ENCODE assay signal across 8 mouse cellular contexts in the genomic region with DNA sequence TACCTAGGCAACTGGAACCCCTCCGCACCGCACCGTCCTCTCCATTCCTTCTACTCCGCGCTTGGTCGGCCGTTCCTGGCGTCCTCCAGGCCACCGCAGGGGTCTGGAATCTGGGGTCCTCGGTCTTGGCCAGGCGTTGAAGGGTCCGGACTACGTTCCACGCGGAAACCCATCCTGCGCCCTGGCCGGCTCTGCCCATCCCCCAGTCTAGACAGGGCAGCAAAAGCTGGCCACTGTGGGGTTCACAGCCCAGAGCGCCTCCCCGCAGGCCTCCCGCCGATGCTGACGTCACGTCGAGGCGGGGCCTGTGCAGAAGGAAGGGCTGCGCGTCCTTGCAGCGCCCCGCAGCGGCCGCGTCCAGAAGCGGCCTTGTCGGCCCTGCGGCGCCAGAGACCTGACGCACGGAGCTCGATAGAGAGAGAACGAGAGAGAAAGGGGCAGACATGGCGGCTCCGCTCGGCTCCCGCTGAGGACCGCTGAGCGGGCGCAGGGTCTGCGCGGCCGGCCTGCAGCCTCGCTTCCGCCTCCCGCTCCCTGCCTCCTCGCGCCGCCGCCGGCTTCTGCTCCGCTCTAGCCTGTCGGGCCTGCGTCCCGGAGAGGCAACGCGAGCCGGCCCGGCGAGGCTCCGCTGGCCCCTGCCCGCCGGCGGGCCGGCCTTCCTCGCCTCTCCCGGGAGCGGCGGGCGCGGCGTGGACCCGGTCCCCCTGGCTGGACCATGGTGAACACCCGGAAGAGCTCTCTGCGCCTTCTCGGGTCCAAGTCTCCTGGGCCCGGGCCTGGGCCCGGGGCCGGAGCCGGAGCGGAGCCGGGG. TPM values are rescaled to one million over a fixed set of nuclear protein-coding genes. Genes with fewer than 3 reads are reported as not detected.
A peak's percentile ranks its signal among the peaks of the same experiment; 100 is the strongest.
DNase-seq lines count a peak whose midpoint lies in the region; ATAC-seq and TF ChIP-seq lines count a peak whose summit lies in the region.

A gene (plus strand): TSS at position 360 of the 811 bp plus-strand sequence.

- peak; percentile 83 to 88 for ATAC-seq in hematopoietic stem cell, adult 5-6 weeks (replicated peaks in 1 of 2; ENCODE audit: insufficient read depth in 1 of 2, low FRiP score in 2 of 2, low TSS enrichment in 1 of 2, low read depth in 1 of 2, poor library complexity in 2 of 2, severe bottlenecking in 2 of 2)
- peak; percentile 97 for ATAC-seq in lung, embryonic 16.5 days (ENCODE audit: low read depth)

- TF ChIP-seq EP300 in MEL (IDR thresholded peaks at IDR 0.05; ENCODE audit: low read depth in 1 of 2, low read length in 2 of 2) = no peak

- H3K4me3 ChIP-seq in MEL (ENCODE audit: control insufficient read depth in 1 of 2, insufficient read depth in 1 of 2, low read depth in 2 of 2, low read length in 2 of 2) = peak within 1 kb of the TSS; percentile 93 to 98
- peak within 1 kb of the TSS; percentile 59 for H3K4me3 ChIP-seq in cerebellum, adult 2 months (replicated peaks; ENCODE audit: insufficient read depth, low read depth, low read length)
- H3K4me3 ChIP-seq in lung, embryonic 16.5 days (ENCODE audit: low read length) = peak within 1 kb of the TSS; percentile 88

- no peaks in the 10 kb centered on the region for H3K9me3 ChIP-seq in MEL (replicated peaks; ENCODE audit: insufficient read depth, low read length)
- H3K9me3 ChIP-seq in lung, embryonic 16.5 days (ENCODE audit: control insufficient read depth, low read length) = no peaks in the 10 kb centered on the region

- H3K27ac ChIP-seq in MEL (ENCODE audit: control insufficient read depth, low read depth, low read length) = peak within 1 kb of the TSS; percentile 85
- peak within 1 kb of the TSS; percentile 93 for H3K27ac ChIP-seq in cerebellum, adult 2 months (ENCODE audit: insufficient read depth, low read length)
- H3K27ac ChIP-seq in lung, embryonic 16.5 days (ENCODE audit: low read length) = peak within 1 kb of the TSS; percentile 88

- peak within 1 kb of the TSS; percentile 98 for H3K9ac ChIP-seq in MEL (ENCODE audit: control insufficient read depth, low read depth, low read length, poor library complexity, severe bottlenecking)
- peak within 1 kb of the TSS; percentile 100 for H3K9ac ChIP-seq in lung, embryonic 16.5 days (ENCODE audit: low read length)

- peak; percentile 76 to 85 for TF ChIP-seq POLR2A in MEL (IDR thresholded peaks at IDR 0.05; ENCODE audit: control insufficient read depth in 1 of 2, insufficient read depth in 1 of 2, low read depth in 1 of 2, low read length in 2 of 2, poor library complexity in 1 of 2)
- TF ChIP-seq POLR2A in cerebellum, adult 2 months (IDR thresholded peaks at IDR 0.05; ENCODE audit: borderline replicate concordance, insufficient read depth, low read length) = peak; percentile 89

- peaks cover 0 to 14% of the 10 kb centered on the region in 2 experiments; a peak in 2 of 4 replicates for H3K36me3 ChIP-seq in MEL (ENCODE audit: control insufficient read depth in 1 of 2, insufficient read depth in 2 of 2, low read length in 2 of 2)
- H3K36me3 ChIP-seq in lung, embryonic 16.5 days (ENCODE audit: control insufficient read depth, insufficient read depth, low read length) = no peaks in the 10 kb centered on the region

- peak within 1 kb of the TSS; percentile 76 for H3K4me2 ChIP-seq in lung, embryonic 16.5 days (ENCODE audit: low read depth, low read length)

- TF ChIP-seq RAD21 in MEL (IDR thresholded peaks at IDR 0.05; ENCODE audit: low read depth, low read length) = peak; percentile 70

- peak; percentile 66 to 95 (median 95) for TF ChIP-seq CTCF in MEL (IDR thresholded peaks at IDR 0.05 in 2 of 3, conservative IDR thresholded peaks at IDR 0.05 in 1 of 3; ENCODE audit: control insufficient read depth in 1 of 3, insufficient read depth in 1 of 3, low read depth in 2 of 3, low read length in 3 of 3, poor library complexity in 1 of 3, severe bottlenecking in 1 of 3)
- TF ChIP-seq CTCF in cerebellum, adult 2 months (IDR thresholded peaks at IDR 0.05; ENCODE audit: borderline replicate concordance, insufficient read depth, low read depth, low read length) = peak; percentile 76; the same call in 1 of the 2 replicates

- WGBS in cerebellum, adult 2 months = under 1% methylated on average over 89 of the region's 89 CpGs
- under 1% methylated on average over 82 of the region's 89 CpGs for WGBS in lung, embryonic 16.5 days

- DNase-seq in MEL (ENCODE audit: low read depth, low spot score) = peak; percentile 95
- peak; percentile 98 for DNase-seq in cerebellum, adult 2 months
- peak; percentile 97 for DNase-seq in forelimb bud, embryonic 11.5 days (ENCODE audit: low read depth, low spot score)
- peak; percentile 89 for DNase-seq in layer of hippocampus, adult 9-10 months (ENCODE audit: low spot score)
- peak; percentile 96 for DNase-seq in ovary, postnatal 10 days (ENCODE audit: low spot score)
- peak; percentile 93 to 97 for DNase-seq in thymus, postnatal 10 days (ENCODE audit: low spot score in 2 of 2)

- H3K79me2 ChIP-seq in MEL (ENCODE audit: control insufficient read depth, insufficient read depth, low read length, poor library complexity) = peaks cover 36% of the 10 kb centered on the region

- H3K27me3 ChIP-seq in MEL (ENCODE audit: control insufficient read depth in 1 of 2, insufficient read depth in 2 of 2, low read length in 2 of 2) = no peaks in the 10 kb centered on the region
- H3K27me3 ChIP-seq in cerebellum, adult 2 months (ENCODE audit: control insufficient read depth, insufficient read depth, low read length) = no peaks in the 10 kb centered on the region
- H3K27me3 ChIP-seq in lung, embryonic 16.5 days (ENCODE audit: control insufficient read depth, insufficient read depth, low read depth, low read length) = no peaks in the 10 kb centered on the region

- peaks cover 6 to 10% of the 10 kb centered on the region in 2 experiments for H3K4me1 ChIP-seq in MEL (ENCODE audit: control insufficient read depth in 1 of 2, insufficient read depth in 2 of 2, low read length in 2 of 2)
- H3K4me1 ChIP-seq in cerebellum, adult 2 months (ENCODE audit: control insufficient read depth, insufficient read depth, low read length) = no peaks in the 10 kb centered on the region; the same call in 1 of the 2 replicates
- H3K4me1 ChIP-seq in lung, embryonic 16.5 days (replicated peaks; ENCODE audit: control insufficient read depth, insufficient read depth, low read length) = peaks cover 5% of the 10 kb centered on the region

TF ChIP-seq in MEL, 35 proteins besides CTCF, POLR2A, EP300 and RAD21:
- TF ChIP-seq GABPA (IDR thresholded peaks at IDR 0.05; ENCODE audit: low read depth, low read length) (no peak), MXI1 (IDR thresholded peaks at IDR 0.05; ENCODE audit: low read depth, low read length) (peak; percentile 45), MEF2A (IDR thresholded peaks at IDR 0.05; ENCODE audit: extremely low read depth, insufficient replicate concordance, low read depth, low read length, poor library complexity, severe bottlenecking) (peak; percentile 19; the same call in 1 of the 2 replicates), TCF12 (IDR thresholded peaks at IDR 0.05; ENCODE audit: low read depth, low read length) (peak; percentile 70), SMC3 (IDR thresholded peaks at IDR 0.05; ENCODE audit: low read depth, low read length) (peak; percentile 57), ZC3H11A (IDR thresholded peaks at IDR 0.05; ENCODE audit: low read depth, low read length) (peak; percentile 23; the same call in 1 of the 2 replicates), ETS1 (IDR thresholded peaks at IDR 0.05; ENCODE audit: low read depth, low read length) (peak; percentile 51), NELFE (IDR thresholded peaks at IDR 0.05; ENCODE audit: low read depth, low read length) (peak; percentile 80), HCFC1 (IDR thresholded peaks at IDR 0.05; ENCODE audit: low read depth, low read length) (peak; percentile 77), GATA1 (IDR thresholded peaks at IDR 0.05; ENCODE audit: low read depth, low read length) (no peak), E2F4 (IDR thresholded peaks at IDR 0.05; ENCODE audit: borderline replicate concordance, low read depth, low read length) (peak; percentile 46; the same call in 1 of the 2 replicates), CHD1 (IDR thresholded peaks at IDR 0.05; ENCODE audit: low read depth, low read length) (no peak), MAX (IDR thresholded peaks at IDR 0.05; ENCODE audit: low read length) (no peak), TBP (IDR thresholded peaks at IDR 0.05; ENCODE audit: low read depth, low read length) (peak; percentile 87), ZKSCAN1 (IDR thresholded peaks at IDR 0.05; ENCODE audit: low read depth, low read length) (no peak), RCOR1 (IDR thresholded peaks at IDR 0.05; ENCODE audit: low read depth, low read length) (no peak), MYB (IDR thresholded peaks at IDR 0.05; ENCODE audit: low read depth, low read length) (peak; percentile 24; the same call in 1 of the 2 replicates), UBTF (IDR thresholded peaks at IDR 0.05; ENCODE audit: borderline replicate concordance, insufficient read depth, low read depth, low read length) (no peak), NRF1 (IDR thresholded peaks at IDR 0.05; ENCODE audit: insufficient read depth, low read depth, low read length, poor library complexity, severe bottlenecking) (peak; percentile 36; the same call in 1 of the 2 replicates), SIN3A (IDR thresholded peaks at IDR 0.05; ENCODE audit: low read length) (peak; percentile 82), POLR2AphosphoS2 (IDR thresholded peaks at IDR 0.05; ENCODE audit: low read length) (peak; percentile 60; the same call in 1 of the 2 replicates), ELF1 (IDR thresholded peaks at IDR 0.05; ENCODE audit: low read depth, low read length) (peak; percentile 69; the same call in 1 of the 2 replicates), MAZ (IDR thresholded peaks at IDR 0.05; ENCODE audit: low read depth, low read length) (peak; percentile 47; the same call in 1 of the 2 replicates), CHD2 (IDR thresholded peaks at IDR 0.05; ENCODE audit: low read length) (0 out of 2 replicates have a peak, but pooled peaks have one; percentile 44), POLR2AphosphoS5 (IDR thresholded peaks at IDR 0.05; ENCODE audit: borderline replicate concordance, low read depth, low read length) (no peak), MAFK (IDR thresholded peaks at IDR 0.05; ENCODE audit: borderline replicate concordance, low read depth, low read length) (no peak), KAT2A (conservative IDR thresholded peaks at IDR 0.05; ENCODE audit: low read depth, low read length) (no peak)
TF ChIP-seq in MEL: peak in this region for 17.

RNA-seq across cellular contexts. Expression of the gene that starts here (rescaled TPM):
- 9.9 and 11.2 TPM in 2 replicates for total RNA-seq in MEL (2012; rRNA removed)
- polyA plus RNA-seq in MEL (2012; ENCODE audit: insufficient read depth in 1 of 2, insufficient read length in 2 of 2, low read depth in 1 of 2, low replicate concordance in 2 of 2, missing spikeins in 1 of 2) = 10 to 100 TPM; 15.3 to 44.3 TPM
- 14.0 and 16.4 TPM in 2 replicates for polyA plus RNA-seq in cerebellum, adult 2 months (2012; rRNA removed)
- total RNA-seq in hematopoietic stem cell, adult 5-6 weeks (2017) = 40.0 and 48.1 TPM in 2 replicates
- 7.7 and 8.4 TPM in 2 replicates for polyA plus RNA-seq in lung, embryonic 16.5 days (2015; fragmentation: Nextera tagmentation; extraction: Ambion mirVana)

Comparison
In these comparisons a context has a peak if more than half of its experiments do, and no peak if none do; other contexts are left out.
1. Peak in every context shown above with its lines: DNase-seq, ATAC-seq, H3K4me3 ChIP-seq and H3K27ac ChIP-seq.